ENCODE assay signal across 9 mouse cellular contexts in the genomic region with DNA sequence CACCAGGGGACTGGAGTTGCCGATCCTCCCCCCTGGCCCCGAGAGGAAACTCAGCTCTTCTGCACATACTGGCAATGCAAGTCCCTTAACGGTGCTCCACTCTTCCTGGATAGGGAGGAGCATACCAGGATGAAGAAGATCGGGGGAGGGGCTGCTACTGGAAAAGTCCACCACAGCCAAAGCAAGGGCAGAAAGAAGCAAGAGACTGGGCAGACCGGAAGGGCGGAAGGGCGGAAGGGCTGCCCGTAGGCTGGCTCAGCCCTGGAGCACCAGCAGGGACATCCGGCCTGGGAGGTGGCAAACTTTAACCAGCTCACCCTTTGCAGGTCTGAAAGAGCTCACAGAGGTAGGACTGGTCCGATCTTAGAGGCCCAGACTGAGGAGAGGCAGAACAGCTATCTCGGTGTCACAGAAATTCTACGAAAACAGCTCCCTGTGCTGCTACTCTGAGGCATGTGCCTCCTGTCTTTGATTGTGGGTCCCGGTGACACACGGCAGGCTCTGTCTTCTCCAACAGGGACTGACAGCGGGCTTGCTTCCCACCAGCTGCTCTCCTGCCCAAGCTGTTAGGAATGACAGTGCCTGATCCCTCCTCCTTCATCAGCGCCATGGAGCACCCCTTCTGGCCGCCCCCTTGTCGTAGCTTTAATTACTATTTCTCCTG.
DNase-seq lines count a peak whose midpoint lies in the region; ATAC-seq and TF ChIP-seq lines count a peak whose summit lies in the region.
"Had no signal": no experiment of that assay in that cellular context is flagged by ENCODE, and none has a peak within 500 bp of the region (broad histone marks: within the 10 kb centered on the region; RNA-seq: fewer than 3 reads in every experiment).

No protein-coding gene starts in this region.

- peak overlapping the region; percentile 25 for H3K27ac ChIP-seq in spleen, adult 2 months (ENCODE audit: insufficient read depth, low read length)
- peak overlapping the region; percentile 57 for H3K27ac ChIP-seq in lung, embryonic 16.5 days (ENCODE audit: low read length)

- H3K27me3 ChIP-seq in spleen, adult 2 months (ENCODE audit: control insufficient read depth, insufficient read depth, low read length), result no peaks in the 10 kb centered on the region
- H3K27me3 ChIP-seq in lung, embryonic 16.5 days (ENCODE audit: control insufficient read depth, insufficient read depth, low read depth, low read length), result no peaks in the 10 kb centered on the region

- 0 out of 2 replicates have a peak overlapping the region, but pooled peaks have one; percentile 5 for H3K4me2 ChIP-seq in lung, embryonic 16.5 days (ENCODE audit: low read depth, low read length)

- ATAC-seq in lung, embryonic 16.5 days (ENCODE audit: low read depth), result peak; percentile 58

- H3K36me3 ChIP-seq in spleen, adult 2 months (ENCODE audit: control insufficient read depth, insufficient read depth, low read length), result no peaks in the 10 kb centered on the region
- H3K36me3 ChIP-seq in lung, embryonic 16.5 days (ENCODE audit: control insufficient read depth, insufficient read depth, low read length), result no peaks in the 10 kb centered on the region

- TF ChIP-seq POLR2A in spleen, adult 2 months (IDR thresholded peaks at IDR 0.05; ENCODE audit: low read depth, low read length), result no peak

- WGBS in spleen, adult 2 months, result 84% methylated on average over 18 of the region's 18 CpGs
- 57% methylated on average over 18 of the region's 18 CpGs for WGBS in lung, embryonic 16.5 days

- H3K4me3 ChIP-seq in spleen, adult 2 months (ENCODE audit: extremely low read depth, insufficient read depth, insufficient read length), result no peak overlapping the region
- H3K4me3 ChIP-seq in lung, embryonic 16.5 days (ENCODE audit: low read length), result no peak overlapping the region

- peak; percentile 61 to 64 for DNase-seq in cerebellum, postnatal 10 days
- DNase-seq in cerebellum, adult 11-12 months, result no peak
- DNase-seq in spleen, adult 2 months (ENCODE audit: low read depth in 1 of 2, low spot score in 2 of 2), result no peak
- DNase-seq in spleen, adult 12 weeks (ENCODE audit: low spot score), result no peak
- no peak for DNase-seq in urinary bladder, postnatal 36 days (ENCODE audit: low spot score in 2 of 2)
- no peak for DNase-seq in urinary bladder, adult 18-20 months (ENCODE audit: low spot score in 2 of 2)
- DNase-seq in thymus, postnatal 36 days, result no peak
- DNase-seq: cerebellum, adult 8-10 months had no signal

- H3K4me1 ChIP-seq in spleen, adult 2 months (ENCODE audit: control insufficient read depth, insufficient read depth, insufficient read length), result no peaks in the 10 kb centered on the region
- peaks cover 16% of the 10 kb centered on the region for H3K4me1 ChIP-seq in lung, embryonic 16.5 days (replicated peaks; ENCODE audit: control insufficient read depth, insufficient read depth, low read length)

- no peak overlapping the region for H3K9ac ChIP-seq in lung, embryonic 16.5 days (ENCODE audit: low read length)

- no peak for TF ChIP-seq CTCF in spleen, adult 2 months (IDR thresholded peaks at IDR 0.05; ENCODE audit: extremely low read depth, insufficient read depth, insufficient read length, insufficient replicate concordance)

- no peaks in the 10 kb centered on the region for H3K9me3 ChIP-seq in lung, embryonic 16.5 days (ENCODE audit: control insufficient read depth, low read length)

Comparison
In these comparisons a context has a peak if more than half of its experiments do, and no peak if none do; other contexts are left out.
1. DNase-seq: peak in cerebellum, postnatal 10 days (2 of 2); none in cerebellum, adult 11-12 months (single experiment), spleen, adult 2 months (0 of 2), spleen, adult 12 weeks (single experiment), urinary bladder, postnatal 36 days (0 of 2), urinary bladder, adult 18-20 months (0 of 2) and thymus, postnatal 36 days (0 of 2).